Mouse (Mus musculus) liver, embryonic 14.5 days (tissue): ENCODE measurements around the gene Myog. TPM values are rescaled to one million over a fixed set of nuclear protein-coding genes. Genes with fewer than 3 reads are reported as not detected.

ENCODE experiments used
- ATAC-seq: fragments of 200-750 bp; cut with Nextera tagmentation; 2 replicates; pipeline ENCODE4 v1.8.0; 2017; ENCODE audit warnings: moderate number of reproducible peaks, mild to moderate bottlenecking, moderate library complexity; ENCODE audit not compliant: insufficient read depth
- DNase-seq, 3 experiments: peaks; one replicate each; pipeline ENCODE4 v3.0.0-alpha.2; 2012 to 2013; ENCODE audit warnings: low read depth in 3 of 3, low spot score in 3 of 3
- H3K27ac ChIP-seq: fragments of 300-500 bp; sonication (generic); 2 replicates; pipeline ENCODE4 v1.5.1; 2014; ENCODE audit warnings: moderate library complexity, mild to moderate bottlenecking, control low read depth, inconsistent platforms
- H3K27me3 ChIP-seq: fragments of 300-500 bp; sonication (generic); 2 replicates; pipeline ENCODE4 v1.6.1; 2014; ENCODE audit warnings: mild to moderate bottlenecking, low read length, moderate library complexity; ENCODE audit not compliant: control insufficient read depth, insufficient read depth
- H3K36me3 ChIP-seq: fragments of 300-500 bp; sonication (generic); replicated peaks from 2 replicates; pipeline ENCODE4 v1.6.1; 2014; ENCODE audit warnings: low read depth; ENCODE audit not compliant: control insufficient read depth, insufficient read depth
- H3K4me1 ChIP-seq, 2 experiments: fragments of 200-500 bp in 1 of 2; fragments of 300-500 bp in 1 of 2; sonication (generic) in 1 of 2; replicated peaks; 2 replicates each; pipeline ENCODE4 v1.6.1; 2012 to 2014; ENCODE audit warnings: antibody characterized with exemption in 1 of 2, inconsistent platforms in 1 of 2, low read length in 1 of 2; ENCODE audit not compliant: control insufficient read depth in 2 of 2, insufficient read depth in 2 of 2
- H3K4me2 ChIP-seq: fragments of 300-500 bp; sonication (generic); 2 replicates; pipeline ENCODE4 v1.6.1; 2014; ENCODE audit warnings: low read depth, mild to moderate bottlenecking, control low read depth, moderate library complexity
- H3K4me3 ChIP-seq, 2 experiments: fragments of 200-500 bp in 1 of 2; fragments of 300-500 bp in 1 of 2; sonication (generic) in 1 of 2; 2 replicates each; pipeline ENCODE4 v1.5.1; 2012 to 2014; ENCODE audit warnings: low read depth in 2 of 2, low read length in 2 of 2, mild to moderate bottlenecking in 2 of 2, control low read depth in 1 of 2, inconsistent platforms in 1 of 2, moderate library complexity in 1 of 2; ENCODE audit not compliant: insufficient read depth in 1 of 2
- H3K9ac ChIP-seq: fragments of 300-500 bp; sonication (generic); replicated peaks from 2 replicates; pipeline ENCODE4 v1.6.1; 2014; ENCODE audit warnings: mild to moderate bottlenecking, control low read depth, moderate library complexity
- H3K9me3 ChIP-seq: fragments of 300-500 bp; sonication (generic); 2 replicates; pipeline ENCODE4 v1.6.1; 2016; ENCODE audit warnings: low read length, mixed read lengths; ENCODE audit not compliant: control insufficient read depth
- CTCF ChIP-seq: IDR thresholded peaks from 2 replicates; pipeline ENCODE4 v1.5.1; 2016; ENCODE audit warnings: antibody characterized with exemption, low read depth, control low read depth
- EP300 ChIP-seq: IDR thresholded peaks from 2 replicates; pipeline ENCODE4 v1.6.1; 2016; ENCODE audit warnings: antibody characterized with exemption, low read depth
- WGBS: fragments of 180-500 bp; shearing (Covaris S2); extraction: QIAGEN DNeasy Blood & Tissue Kit; methylation state at CpG from one replicate; pipeline ENCODE4 v1.1.7; 2014; ENCODE audit not compliant: insufficient replicate concordance; 5-methylcytosine and 5-hydroxymethylcytosine counted together
- polyA plus RNA-seq, 2 experiments: library from polyadenylated mRNA; depleted of rRNA in 1 of 2; stranded (reverse) in 1 of 2; unstranded in 1 of 2; fragments of >200 nt; fragmentation: Nextera tagmentation in 1 of 2; extraction: Ambion mirVana in 1 of 2; gene quantifications; 2 replicates each; pipeline versions ENCODE4 v1.2.1 to v1.2.3; 2012 to 2014

The Myog gene
- polyA plus RNA-seq, 2 experiments, result 0.06 TPM; not detected in 1

DNA sequence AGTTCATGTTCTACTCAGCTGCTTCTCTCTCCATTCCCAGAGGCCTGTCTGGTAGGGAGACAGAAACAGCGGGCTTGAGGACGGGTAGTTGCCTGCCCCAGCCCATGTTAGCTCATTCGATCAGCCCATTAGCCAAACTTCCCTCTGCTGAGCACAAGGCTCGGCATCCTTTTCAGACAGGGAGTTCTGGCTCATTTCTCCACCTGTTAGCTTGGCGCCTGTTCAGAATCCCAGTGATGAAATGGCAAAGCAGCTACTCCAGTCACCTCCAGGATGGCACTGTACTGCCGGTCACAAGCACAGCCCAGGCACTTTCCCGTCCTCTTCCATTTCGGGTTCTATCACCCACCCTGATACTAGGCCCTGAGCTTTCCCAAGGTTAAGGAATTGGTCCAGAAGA is 7.5 kb downstream of the Myog start:
- Histone ChIP-seq H3K4me1 (peaks cover 0 to 2% of the 10 kb centered on the region in 2 experiments; a peak in 1 of 4 replicates), H3K4me3 (no peak overlapping the region), H3K36me3 (no peaks in the 10 kb centered on the region), H3K9me3 (no peaks in the 10 kb centered on the region), H3K27me3 (peaks cover 28% of the 10 kb centered on the region), H3K9ac (no peak overlapping the region), H3K27ac (no peak overlapping the region), H3K4me2 (no peak overlapping the region)
- WGBS, result 70% methylated on average over 8 of the region's 8 CpGs
- DNase-seq (no peak), ATAC-seq (no peak)
- TF ChIP-seq CTCF (no peak), EP300 (no peak)

DNA sequence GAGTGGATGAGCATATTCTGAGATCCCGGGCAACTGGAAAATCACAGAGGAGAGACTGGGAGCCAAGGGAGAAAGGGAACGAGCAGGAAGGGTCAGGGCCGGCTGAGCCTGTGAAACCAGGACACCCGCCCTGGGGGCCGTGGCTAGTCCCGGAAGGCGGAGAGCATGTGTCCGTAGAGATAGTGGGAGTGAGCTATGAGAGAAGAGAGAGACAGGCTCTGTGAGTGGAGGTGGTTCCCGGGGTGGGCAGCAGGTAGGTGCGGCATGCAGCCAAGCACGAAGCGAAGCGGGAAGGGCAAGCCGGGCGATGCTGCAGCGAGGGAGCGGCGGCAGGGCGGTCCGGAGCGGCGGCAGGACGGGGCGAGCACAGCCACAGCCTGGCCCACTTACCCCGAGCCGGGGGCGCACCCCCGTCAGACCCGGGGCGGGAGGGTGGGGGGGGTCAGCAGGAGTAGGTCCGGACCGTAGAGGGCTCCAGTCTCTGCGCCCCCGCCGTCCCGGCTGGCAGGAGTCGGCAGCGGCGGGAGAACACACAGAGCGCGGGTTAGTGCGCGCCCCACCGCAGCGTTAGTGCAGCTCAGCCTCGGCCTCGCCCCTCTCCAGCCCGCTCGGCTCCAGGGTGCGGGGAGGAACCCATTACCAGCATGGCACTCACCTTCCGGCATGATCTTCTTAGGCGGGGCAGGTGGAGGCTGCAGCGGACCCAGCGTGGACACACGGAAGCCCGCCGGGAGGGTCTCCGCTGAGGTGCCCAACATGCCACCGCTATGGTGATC is 9.0 kb downstream of the Myog start:
- H3K27me3 ChIP-seq, result peaks cover 28% of the 10 kb centered on the region
- no peaks in the 10 kb centered on the region for H3K9me3 ChIP-seq
- H3K9ac ChIP-seq, result no peak overlapping the region
- TF ChIP-seq EP300, result no peak
- H3K4me3 ChIP-seq, result peak overlapping the region; percentile 13 to 37
- ATAC-seq, result no peak
- peaks cover 0 to 10% of the 10 kb centered on the region in 2 experiments; a peak in 1 of 4 replicates for H3K4me1 ChIP-seq
- no peak overlapping the region for H3K27ac ChIP-seq
- WGBS, result 3% methylated on average over 45 of the region's 59 CpGs
- no peak for DNase-seq
- no peaks in the 10 kb centered on the region for H3K36me3 ChIP-seq
- peak overlapping the region; percentile 59 for H3K4me2 ChIP-seq

- no peak for TF ChIP-seq CTCF
- no peak for TF ChIP-seq EP300
- Histone ChIP-seq H3K4me2 (no peak overlapping the region), H3K9ac (no peak overlapping the region), H3K4me1 (peaks cover 0 to 10% of the 10 kb centered on the region in 2 experiments; a peak in 1 of 4 replicates), H3K4me3 (no peak overlapping the region), H3K36me3 (no peaks in the 10 kb centered on the region), H3K9me3 (no peaks in the 10 kb centered on the region), H3K27me3 (peaks cover 25% of the 10 kb centered on the region), H3K27ac (no peak overlapping the region)
- ATAC-seq, result no peak
- 23% methylated on average over 8 of the region's 8 CpGs for WGBS
- DNase-seq, result no peak
Measured at GRCm38 (mm10) chr1:134302568-134303238, 12.9 kb downstream of the Myog start.

GRCm38 (mm10) chr1:134304940-134305339 is 15.2 kb downstream of the Myog start:
- H3K27ac ChIP-seq, result no peak overlapping the region
- peaks cover 4% of the 10 kb centered on the region; the same call in 1 of the 2 replicates for H3K27me3 ChIP-seq
- no peaks in the 10 kb centered on the region for H3K36me3 ChIP-seq
- WGBS, result 79% methylated on average over 9 of the region's 9 CpGs
- peaks cover 0 to 10% of the 10 kb centered on the region in 2 experiments; a peak in 1 of 4 replicates for H3K4me1 ChIP-seq
- H3K9ac ChIP-seq, result no peak overlapping the region
- no peaks in the 10 kb centered on the region for H3K9me3 ChIP-seq
- TF ChIP-seq EP300 (no peak), CTCF (no peak)
- ATAC-seq (no peak), DNase-seq (no peak)
- H3K4me3 ChIP-seq, result no peak overlapping the region
- no peak overlapping the region for H3K4me2 ChIP-seq

DNA sequence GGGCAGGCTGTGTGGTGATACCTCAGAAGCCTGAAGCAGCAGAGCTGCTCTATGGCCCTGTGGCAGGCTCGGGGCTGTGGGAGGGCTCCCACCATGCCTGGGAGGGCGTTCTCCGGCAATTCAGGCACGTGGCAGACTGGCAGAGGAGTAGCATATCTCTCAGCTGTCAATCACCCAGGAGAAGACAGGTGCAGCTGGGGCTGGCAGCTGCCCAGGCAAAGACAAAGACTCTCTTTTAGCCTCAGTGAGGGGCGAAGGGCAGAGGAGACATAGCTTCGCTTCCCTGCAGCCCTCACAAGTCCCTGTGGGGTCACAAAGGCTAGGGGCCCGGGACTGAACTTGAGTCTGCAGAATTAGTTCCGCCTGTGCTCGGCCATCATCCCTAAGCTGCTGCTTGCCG is 17.6 kb downstream of the Myog start:
- Histone ChIP-seq H3K27ac (no peak overlapping the region), H3K4me2 (no peak overlapping the region), H3K36me3 (no peaks in the 10 kb centered on the region), H3K27me3 (no peaks in the 10 kb centered on the region), H3K9ac (no peak overlapping the region), H3K4me1 (peaks cover 0 to 6% of the 10 kb centered on the region in 2 experiments; a peak in 1 of 4 replicates), H3K9me3 (no peaks in the 10 kb centered on the region), H3K4me3 (no peak overlapping the region)
- ATAC-seq (no peak), DNase-seq (no peak)
- WGBS, result 53% methylated on average over 10 of the region's 10 CpGs
- no peak for TF ChIP-seq EP300
- TF ChIP-seq CTCF, result no peak
